Mouse (Mus musculus) CD4-positive helper T cell, adult 2 months (primary cell): ENCODE data around the gene Yeats4.

Experiments used
- DNase-seq: peaks from one replicate; pipeline ENCODE4 v3.0.0-alpha.2; 2012; ENCODE audit warnings: low read depth, missing footprints, low spot score

Yeats4 gene

DNA sequence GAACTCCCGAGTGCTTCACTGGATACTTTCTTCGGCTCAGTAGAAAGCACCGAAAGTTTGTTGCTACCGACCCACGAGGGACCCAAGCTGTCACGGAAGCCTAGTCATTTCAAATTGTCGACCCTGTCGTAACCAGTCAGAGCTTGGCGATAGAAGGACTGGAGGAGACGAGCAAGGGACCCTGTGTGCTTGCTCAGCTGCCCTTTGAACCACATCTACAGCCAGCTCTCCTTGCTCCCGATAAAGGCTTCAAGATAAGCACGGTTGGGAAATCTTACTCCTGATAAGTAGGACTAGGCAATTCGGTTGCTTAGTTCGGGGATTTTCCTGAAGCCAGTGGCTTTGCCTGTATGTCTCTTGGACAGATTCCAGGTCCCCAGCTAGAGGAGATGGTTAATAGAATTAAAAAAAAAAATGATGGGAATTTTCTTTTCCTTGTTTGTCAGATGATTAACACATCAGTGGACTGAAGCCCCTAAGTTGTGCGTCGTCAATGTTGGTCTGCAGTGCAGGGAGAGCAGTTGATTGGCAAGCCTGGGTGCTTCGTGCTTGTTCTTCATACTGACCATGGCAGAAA lies 21.2 kb downstream of the Yeats4 start:
- DNase-seq: no peak

- DNase-seq: no peak
Observed at GRCm38 (mm10) chr10:117199701-117200100, 24.6 kb downstream of the Yeats4 start.

GRCm38 (mm10) chr10:117196696-117197095 lies 27.6 kb downstream of the Yeats4 start:
- no peak for DNase-seq

- DNase-seq: no peak
Observed at GRCm38 (mm10) chr10:117195748-117196147, 28.6 kb downstream of the Yeats4 start.

- DNase-seq: no peak
Observed at GRCm38 (mm10) chr10:117195005-117195404, 29.3 kb downstream of the Yeats4 start.

- DNase-seq: no peak
Observed at GRCm38 (mm10) chr10:117193364-117193763, 30.9 kb downstream of the Yeats4 start.

DNA sequence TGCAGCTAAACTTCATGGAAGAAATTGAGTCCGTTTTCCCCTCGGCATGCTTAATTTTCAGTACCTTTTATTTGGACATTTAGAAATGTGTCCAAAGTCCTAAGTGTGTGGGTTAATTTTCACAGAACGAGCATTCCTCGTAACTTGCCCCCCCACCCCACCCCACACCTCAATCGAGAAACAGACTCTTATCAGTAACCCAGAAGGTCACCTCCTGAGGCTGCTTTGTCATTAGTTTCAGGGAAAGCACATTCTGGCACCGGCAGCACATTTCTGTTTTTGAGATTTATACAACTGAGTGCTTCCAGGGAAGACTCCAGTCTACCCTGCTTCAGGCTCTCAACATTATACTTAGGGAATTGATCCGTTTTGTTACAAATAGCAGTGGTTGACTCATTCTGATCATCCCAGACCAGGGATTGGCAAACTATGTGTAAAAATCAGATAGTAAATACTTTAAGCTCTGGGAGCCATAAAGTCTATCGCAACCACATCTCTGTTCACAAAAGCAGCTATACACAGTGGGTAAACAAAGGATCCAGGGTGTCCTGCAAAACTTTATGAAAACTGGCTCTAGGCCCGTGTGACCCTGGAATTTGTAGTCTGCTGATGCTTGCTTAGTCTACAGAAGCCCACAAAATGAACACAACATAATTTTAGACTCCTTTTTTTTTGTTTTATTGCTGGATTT lies 38.8 kb downstream of the Yeats4 start:
- DNase-seq: no peak

GRCm38 (mm10) chr10:117181098-117181497 lies 43.2 kb downstream of the Yeats4 start:
- DNase-seq: no peak

- DNase-seq: no peak
Observed at GRCm38 (mm10) chr10:117174645-117175044, 49.7 kb downstream of the Yeats4 start.

- no peak for DNase-seq
Observed at GRCm38 (mm10) chr10:117173566-117174438, 50.5 kb downstream of the Yeats4 start.

- no peak for DNase-seq
Observed at GRCm38 (mm10) chr10:117173111-117173510, 51.2 kb downstream of the Yeats4 start.

DNA sequence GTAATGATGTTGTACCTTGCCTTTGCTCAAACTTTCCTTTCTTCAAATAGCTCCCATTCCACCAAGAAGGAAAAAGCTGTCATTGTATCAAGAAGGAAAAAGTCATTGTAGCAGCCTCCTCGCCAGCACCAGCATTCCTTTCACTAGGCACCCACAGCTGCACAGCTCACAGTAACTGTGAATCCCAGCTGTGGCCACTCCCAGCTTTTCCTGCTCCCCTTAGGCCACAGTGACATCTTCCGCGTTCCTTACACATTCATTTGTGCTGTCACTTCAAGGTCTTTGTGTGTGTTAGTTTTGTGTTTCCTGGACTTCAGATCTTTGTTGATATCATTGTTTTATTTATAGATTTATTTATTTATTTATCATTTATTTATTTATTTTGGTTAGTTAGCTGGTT lies 52.2 kb downstream of the Yeats4 start:
- DNase-seq: no peak

GRCm38 (mm10) chr10:117166785-117167425 lies 57.4 kb downstream of the Yeats4 start:
- DNase-seq: no peak
